Mouse (Mus musculus) hindbrain, embryonic 15.5 days (tissue): ENCODE results near the gene Tfap4. TPM values are rescaled to one million over a fixed set of nuclear protein-coding genes. Genes with fewer than 3 reads are reported as not detected.

Experiments used
- ATAC-seq: fragments of 200-750 bp; cut with Nextera tagmentation; 2 replicates; pipeline ENCODE4 v1.8.0; 2017; ENCODE audit warnings: low read depth, moderate number of reproducible peaks, moderate TSS enrichment; ENCODE audit not compliant: low FRiP score
- H3K27ac ChIP-seq: fragments of 300-500 bp; sonication (generic); replicated peaks from 2 replicates; pipeline ENCODE4 v1.5.1; 2015; ENCODE audit warnings: mild to moderate bottlenecking, inconsistent platforms
- H3K27me3 ChIP-seq: fragments of 300-500 bp; sonication (generic); 2 replicates; pipeline ENCODE4 v1.6.1; 2015; ENCODE audit warnings: control low read depth, inconsistent platforms
- H3K36me3 ChIP-seq: fragments of 300-500 bp; sonication (generic); 2 replicates; pipeline ENCODE4 v1.6.1; 2015; ENCODE audit warnings: control low read depth, inconsistent platforms
- H3K4me1 ChIP-seq: fragments of 300-500 bp; sonication (generic); replicated peaks from 2 replicates; pipeline ENCODE4 v1.6.1; 2015; ENCODE audit warnings: control low read depth, inconsistent platforms
- H3K4me2 ChIP-seq: fragments of 300-500 bp; sonication (generic); 2 replicates; pipeline ENCODE4 v1.6.1; 2015; ENCODE audit warnings: moderate library complexity, mild to moderate bottlenecking, inconsistent platforms
- H3K4me3 ChIP-seq: fragments of 300-500 bp; sonication (generic); 2 replicates; pipeline ENCODE4 v1.5.1; 2015; ENCODE audit warnings: mild to moderate bottlenecking, inconsistent platforms
- H3K9ac ChIP-seq: fragments of 300-500 bp; sonication (generic); 2 replicates; pipeline ENCODE4 v1.6.1; 2015; ENCODE audit warnings: inconsistent platforms
- H3K9me3 ChIP-seq: fragments of 300-500 bp; sonication (generic); 2 replicates; pipeline ENCODE4 v1.6.1; 2016; ENCODE audit warnings: control low read depth, inconsistent platforms
- WGBS: fragments of 180-500 bp; shearing (Covaris S2); methylation state at CpG from one replicate; pipeline ENCODE4 v1.1.7; 2015; 5-methylcytosine and 5-hydroxymethylcytosine counted together
- polyA plus RNA-seq: library from polyadenylated mRNA; unstranded; fragments of >200 nt; fragmentation: Nextera tagmentation; extraction: Ambion mirVana; gene quantifications from 2 replicates; pipeline ENCODE4 v1.2.1, GENCODE M21; 2015

Tfap4 gene
- polyA plus RNA-seq, 1 experiment from 2014 or later: 8.2 TPM

GRCm38 (mm10) chr16:4502568-4502967 is 57.1 kb downstream of the Tfap4 start:
- H3K9ac ChIP-seq: no peak overlapping the region
- H3K4me2 ChIP-seq: no peak overlapping the region
- no peaks in the 10 kb centered on the region for H3K36me3 ChIP-seq
- H3K9me3 ChIP-seq: no peaks in the 10 kb centered on the region
- no peak overlapping the region for H3K27ac ChIP-seq
- H3K4me1 ChIP-seq: no peaks in the 10 kb centered on the region
- ATAC-seq: no peak
- H3K27me3 ChIP-seq: no peaks in the 10 kb centered on the region
- no peak overlapping the region for H3K4me3 ChIP-seq

GRCm38 (mm10) chr16:4501703-4502102 is 58.0 kb downstream of the Tfap4 start:
- Histone ChIP-seq H3K9me3 (no peaks in the 10 kb centered on the region), H3K4me1 (no peaks in the 10 kb centered on the region), H3K27me3 (no peaks in the 10 kb centered on the region), H3K4me2 (no peak overlapping the region), H3K27ac (no peak overlapping the region), H3K4me3 (no peak overlapping the region), H3K9ac (no peak overlapping the region), H3K36me3 (no peaks in the 10 kb centered on the region)
- WGBS: 85% methylated on average over 3 of the region's 3 CpGs
- ATAC-seq: no peak

- H3K9ac ChIP-seq: no peak overlapping the region
- no peaks in the 10 kb centered on the region for H3K27me3 ChIP-seq
- no peak overlapping the region for H3K4me3 ChIP-seq
- H3K9me3 ChIP-seq: no peaks in the 10 kb centered on the region
- no peak overlapping the region for H3K4me2 ChIP-seq
- no peak overlapping the region for H3K27ac ChIP-seq
- H3K36me3 ChIP-seq: no peaks in the 10 kb centered on the region
- WGBS: 84% methylated on average over 8 of the region's 8 CpGs
- ATAC-seq: no peak
- no peaks in the 10 kb centered on the region for H3K4me1 ChIP-seq
These were observed 58.9 kb downstream of the Tfap4 start for GRCm38 (mm10) chr16:4500598-4501385.

- no peak for ATAC-seq
These were observed 61.7 kb downstream of the Tfap4 start for GRCm38 (mm10) chr16:4497762-4498607.

GRCm38 (mm10) chr16:4496470-4496869 is 63.2 kb downstream of the Tfap4 start:
- Histone ChIP-seq H3K9me3 (no peaks in the 10 kb centered on the region), H3K4me3 (no peak overlapping the region), H3K27ac (no peak overlapping the region), H3K36me3 (no peaks in the 10 kb centered on the region), H3K9ac (no peak overlapping the region), H3K4me2 (no peak overlapping the region), H3K4me1 (no peaks in the 10 kb centered on the region), H3K27me3 (no peaks in the 10 kb centered on the region)
- 96% methylated on average over 3 of the region's 3 CpGs for WGBS
- ATAC-seq: no peak

More at GRCm38 (mm10) chr16:4497762-4498607, 61.7 kb downstream of the Tfap4 start:
- 86% methylated on average over 8 of the region's 8 CpGs for WGBS
- Histone ChIP-seq H3K4me3 (no peak overlapping the region), H3K9me3 (no peaks in the 10 kb centered on the region), H3K4me1 (no peaks in the 10 kb centered on the region), H3K9ac (no peak overlapping the region), H3K27ac (no peak overlapping the region), H3K4me2 (no peak overlapping the region), H3K36me3 (no peaks in the 10 kb centered on the region), H3K27me3 (no peaks in the 10 kb centered on the region)

- no peak overlapping the region for H3K4me2 ChIP-seq
- no peaks in the 10 kb centered on the region for H3K9me3 ChIP-seq
- no peak for ATAC-seq
- no peaks in the 10 kb centered on the region for H3K4me1 ChIP-seq
- H3K4me3 ChIP-seq: no peak overlapping the region
- WGBS: 89% methylated on average over 5 of the region's 5 CpGs
- no peak overlapping the region for H3K27ac ChIP-seq
- H3K36me3 ChIP-seq: no peaks in the 10 kb centered on the region
- H3K9ac ChIP-seq: no peak overlapping the region
- no peaks in the 10 kb centered on the region for H3K27me3 ChIP-seq
These were observed 63.8 kb downstream of the Tfap4 start for GRCm38 (mm10) chr16:4495861-4496260.

Other genes starting within 250 kb of the Tfap4 start
- 4.4 and 4.9 TPM in 2 replicates for gene Adcy9, start 139.4 kb downstream of the Tfap4 start, polyA plus RNA-seq
- 21.4 and 22.9 TPM in 2 replicates for gene Srl, start 18.0 kb downstream of the Tfap4 start, polyA plus RNA-seq
- 17.0 and 19.7 TPM in 2 replicates for gene Glis2, start 34.9 kb upstream of the Tfap4 start, polyA plus RNA-seq
- 161 and 170 TPM in 2 replicates for gene Pam16, start 65.1 kb upstream of the Tfap4 start, polyA plus RNA-seq
- 5.9 and 6.4 TPM in 2 replicates for gene Vasn, start 80.1 kb upstream of the Tfap4 start, polyA plus RNA-seq
- 63.7 and 63.9 TPM in 2 replicates for gene Dnaja3, start 80.1 kb upstream of the Tfap4 start, polyA plus RNA-seq
- gene Coro7, start 119.9 kb upstream of the Tfap4 start, polyA plus RNA-seq: 32.8 and 37.2 TPM in 2 replicates
- gene Nmral1, start 159.5 kb upstream of the Tfap4 start, polyA plus RNA-seq: 64.5 and 68.4 TPM in 2 replicates
- 108 and 109 TPM in 2 replicates for gene Hmox2, start 166.5 kb upstream of the Tfap4 start, polyA plus RNA-seq
- 125 and 134 TPM in 2 replicates for gene Cdip1, start 230.4 kb upstream of the Tfap4 start, polyA plus RNA-seq